Mouse (Mus musculus): ENCODE data around the gene Lce1h. TPM values are rescaled to one million over a fixed set of nuclear protein-coding genes. Genes with fewer than 3 reads are reported as not detected.

The Lce1h gene
- not detected in 2 replicates for polyA plus RNA-seq (2016; fragmentation: Nextera tagmentation; extraction: Ambion mirVana)

GRCm38 (mm10) chr3:92764965-92765364 is at the start of gene Lce1h:
Gene Lce1h, minus strand, starts transcription at chr3:92765065.
- Histone ChIP-seq H3K27me3 (no peaks in the 10 kb centered on the region), H3K4me1 (no peaks in the 10 kb centered on the region), H3K4me2 (replicated peaks) (no peak within 1 kb of the TSS), H3K36me3 (no peaks in the 10 kb centered on the region), H3K4me3 (no peak within 1 kb of the TSS), H3K9ac (no peak within 1 kb of the TSS), H3K27ac (no peak within 1 kb of the TSS), H3K9me3 (replicated peaks) (no peaks in the 10 kb centered on the region)
- 96% methylated on average over 1 of the region's 1 CpGs for WGBS
- no peak for ATAC-seq (ENCODE audit: low FRiP score)

DNA sequence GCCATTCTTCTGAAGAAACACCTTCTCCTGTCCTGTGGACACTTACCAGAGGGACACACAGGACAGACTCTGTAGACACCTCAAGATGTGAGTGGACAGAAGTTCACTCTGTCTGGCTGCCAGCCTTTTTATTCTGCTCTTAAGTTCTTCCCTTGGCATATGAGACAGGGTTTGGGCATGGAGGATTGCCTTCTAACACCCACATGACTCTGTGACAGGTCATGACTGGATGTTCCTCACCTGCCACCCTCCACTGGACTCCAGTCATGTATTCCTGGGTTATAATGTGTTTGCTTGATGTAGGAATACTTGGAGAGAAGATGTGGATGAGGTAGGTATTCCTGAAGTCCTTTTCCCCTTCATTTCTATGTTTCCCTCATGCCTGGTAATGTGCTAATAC is 42.9 kb upstream of the Lce1h start, which contains the start of gene Lce1k:
TSS of gene Lce1k (minus strand) at position 101 of the 400 bp plus-strand sequence.
- Histone ChIP-seq H3K4me2 (replicated peaks) (no peak within 1 kb of the TSS), H3K27ac (no peak within 1 kb of the TSS), H3K36me3 (no peaks in the 10 kb centered on the region), H3K27me3 (no peaks in the 10 kb centered on the region), H3K4me3 (no peak within 1 kb of the TSS), H3K4me1 (no peaks in the 10 kb centered on the region), H3K9ac (no peak within 1 kb of the TSS), H3K9me3 (replicated peaks) (no peaks in the 10 kb centered on the region)
- ATAC-seq (ENCODE audit: low FRiP score) = no peak

DNA sequence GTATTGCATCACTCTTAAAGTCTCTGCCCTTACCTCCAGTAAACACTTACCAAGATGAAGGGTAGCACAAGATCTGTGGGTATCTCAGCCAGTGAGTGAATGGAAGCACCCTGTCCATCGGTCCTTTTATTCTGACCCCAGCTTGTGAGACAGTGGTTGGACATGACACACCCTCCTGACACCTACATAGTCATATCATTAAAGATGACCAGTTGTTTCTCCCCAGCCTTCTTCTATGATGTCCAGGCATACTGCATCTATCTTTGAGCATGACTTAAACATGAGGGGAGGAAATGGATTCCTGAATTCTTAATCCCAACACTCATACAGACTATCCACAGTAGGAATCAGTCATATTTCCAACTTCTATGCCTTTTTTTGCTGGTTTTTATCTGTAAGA is 25.5 kb upstream of the Lce1h start, which contains the start of gene Lce1j:
TSS of gene Lce1j (minus strand) at position 101 of the 400 bp plus-strand sequence.
- no peak for ATAC-seq (ENCODE audit: low FRiP score)
- H3K27me3 ChIP-seq = no peaks in the 10 kb centered on the region
- H3K9me3 ChIP-seq (replicated peaks) = no peaks in the 10 kb centered on the region
- no peak within 1 kb of the TSS for H3K4me2 ChIP-seq (replicated peaks)
- whole genome bisulfite sequencing = 95% methylated on average over 1 of the region's 1 CpGs
- H3K9ac ChIP-seq = no peak within 1 kb of the TSS
- no peak within 1 kb of the TSS for H3K4me3 ChIP-seq
- no peaks in the 10 kb centered on the region for H3K4me1 ChIP-seq
- H3K36me3 ChIP-seq = no peaks in the 10 kb centered on the region
- no peak within 1 kb of the TSS for H3K27ac ChIP-seq

GRCm38 (mm10) chr3:92778799-92779198 is 13.9 kb upstream of the Lce1h start, which contains the start of gene Lce1i:
Gene Lce1i, minus strand, starts transcription at chr3:92778899.
- H3K4me2 ChIP-seq (replicated peaks) = no peak within 1 kb of the TSS

DNA sequence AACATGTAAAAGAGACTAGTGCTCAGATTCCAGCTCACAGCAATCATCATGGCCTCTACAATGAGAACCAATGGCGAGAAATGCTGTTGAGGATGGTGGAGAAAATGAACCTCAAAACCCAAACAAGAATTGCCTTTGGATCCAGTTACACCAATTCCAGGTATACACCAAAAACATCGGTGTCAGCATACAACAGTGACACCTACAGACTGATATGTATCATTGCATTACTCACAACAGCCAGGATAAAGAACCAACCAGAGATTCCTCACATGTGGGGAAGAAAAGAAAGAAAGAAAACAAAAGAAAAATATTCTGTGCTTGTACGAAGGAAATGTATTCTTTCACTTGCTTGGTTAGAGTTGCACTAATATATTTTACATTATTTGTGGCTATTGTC is 6.7 kb upstream of the Lce1h start:
- no peak for ATAC-seq (ENCODE audit: low FRiP score)
- Histone ChIP-seq H3K36me3 (no peaks in the 10 kb centered on the region), H3K4me3 (no peak overlapping the region), H3K27ac (no peak overlapping the region), H3K4me2 (replicated peaks) (no peak overlapping the region), H3K9ac (no peak overlapping the region), H3K9me3 (replicated peaks) (no peaks in the 10 kb centered on the region), H3K4me1 (no peaks in the 10 kb centered on the region), H3K27me3 (no peaks in the 10 kb centered on the region)
- 26% methylated on average over 3 of the region's 3 CpGs for WGBS

More at GRCm38 (mm10) chr3:92778799-92779198, 13.9 kb upstream of the Lce1h start, which contains the start of gene Lce1i:
- Histone ChIP-seq H3K4me1 (no peaks in the 10 kb centered on the region), H3K36me3 (no peaks in the 10 kb centered on the region), H3K9ac (no peak within 1 kb of the TSS), H3K4me3 (no peak within 1 kb of the TSS), H3K27me3 (no peaks in the 10 kb centered on the region), H3K9me3 (replicated peaks) (no peaks in the 10 kb centered on the region), H3K27ac (no peak within 1 kb of the TSS)
- ATAC-seq (ENCODE audit: low FRiP score) = no peak
- WGBS = 86% methylated on average over 1 of the region's 1 CpGs

GRCm38 (mm10) chr3:92753197-92753596 is 11.7 kb downstream of the Lce1h start:
- Histone ChIP-seq H3K27me3 (no peaks in the 10 kb centered on the region), H3K36me3 (no peaks in the 10 kb centered on the region), H3K27ac (no peak overlapping the region), H3K4me1 (no peaks in the 10 kb centered on the region), H3K4me3 (no peak overlapping the region), H3K4me2 (replicated peaks) (no peak overlapping the region), H3K9ac (no peak overlapping the region), H3K9me3 (replicated peaks) (no peaks in the 10 kb centered on the region)
- no peak for ATAC-seq (ENCODE audit: low FRiP score)
- WGBS = 32% methylated on average over 3 of the region's 3 CpGs

DNA sequence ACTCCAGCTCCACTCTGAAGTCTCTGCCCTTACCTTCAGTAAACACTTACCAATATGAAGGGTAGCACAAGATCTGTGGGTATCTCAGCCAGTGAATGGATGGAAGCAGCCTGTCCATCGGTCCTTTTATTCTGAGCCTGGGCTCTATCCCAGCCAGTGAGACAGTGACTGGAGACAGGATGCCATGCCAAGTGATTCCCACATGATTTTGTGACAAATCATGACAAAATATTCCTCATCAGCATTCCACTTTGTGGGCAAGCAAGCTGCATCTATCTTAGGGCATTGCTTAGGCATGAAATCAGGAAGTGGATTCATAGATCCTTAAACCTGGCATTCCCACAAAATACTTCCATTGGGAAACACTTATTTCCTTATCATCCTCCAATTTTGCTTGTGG is 12.6 kb downstream of the Lce1h start, which contains the start of gene Lce1g:
TSS of gene Lce1g (minus strand) at position 101 of the 400 bp plus-strand sequence.
- Histone ChIP-seq H3K27ac (no peak within 1 kb of the TSS), H3K27me3 (no peaks in the 10 kb centered on the region), H3K4me1 (no peaks in the 10 kb centered on the region), H3K9ac (no peak within 1 kb of the TSS), H3K9me3 (replicated peaks) (no peaks in the 10 kb centered on the region), H3K36me3 (no peaks in the 10 kb centered on the region), H3K4me3 (no peak within 1 kb of the TSS), H3K4me2 (replicated peaks) (no peak within 1 kb of the TSS)
- ATAC-seq (ENCODE audit: low FRiP score) = no peak
- WGBS = 85% methylated on average over 1 of the region's 1 CpGs

- Histone ChIP-seq H3K4me1 (no peaks in the 10 kb centered on the region), H3K36me3 (no peaks in the 10 kb centered on the region), H3K4me2 (replicated peaks) (no peak within 1 kb of the TSS), H3K9ac (no peak within 1 kb of the TSS), H3K9me3 (replicated peaks) (no peaks in the 10 kb centered on the region), H3K27me3 (no peaks in the 10 kb centered on the region), H3K27ac (no peak within 1 kb of the TSS), H3K4me3 (no peak within 1 kb of the TSS)
- 88% methylated on average over 1 of the region's 1 CpGs for WGBS
- ATAC-seq (ENCODE audit: low FRiP score) = no peak
These were observed 25.9 kb downstream of the Lce1h start, which contains the start of gene Gm38119 for GRCm38 (mm10) chr3:92738996-92739395. Gene Gm38119, minus strand, starts transcription at chr3:92739096.

DNA sequence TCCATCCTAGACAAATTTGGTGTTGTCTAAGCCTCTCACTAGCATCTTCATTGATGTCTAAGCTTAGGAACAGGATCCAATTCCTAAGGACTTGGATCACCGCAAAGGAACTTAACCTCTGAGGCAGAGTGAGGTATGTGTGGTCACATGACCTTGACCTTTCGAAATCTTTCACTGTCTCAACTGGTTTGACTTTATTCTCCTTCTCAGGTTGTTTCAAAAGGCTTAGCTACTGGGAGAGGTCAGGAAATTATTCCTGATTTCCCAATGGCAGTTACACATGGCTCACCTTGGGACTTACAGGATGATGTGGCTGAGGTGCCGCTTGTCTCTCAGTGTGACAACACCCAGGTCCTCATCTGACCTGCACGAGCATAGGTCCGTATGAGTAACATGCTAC is 42.2 kb downstream of the Lce1h start:
- no peaks in the 10 kb centered on the region for H3K9me3 ChIP-seq (replicated peaks)

DNA sequence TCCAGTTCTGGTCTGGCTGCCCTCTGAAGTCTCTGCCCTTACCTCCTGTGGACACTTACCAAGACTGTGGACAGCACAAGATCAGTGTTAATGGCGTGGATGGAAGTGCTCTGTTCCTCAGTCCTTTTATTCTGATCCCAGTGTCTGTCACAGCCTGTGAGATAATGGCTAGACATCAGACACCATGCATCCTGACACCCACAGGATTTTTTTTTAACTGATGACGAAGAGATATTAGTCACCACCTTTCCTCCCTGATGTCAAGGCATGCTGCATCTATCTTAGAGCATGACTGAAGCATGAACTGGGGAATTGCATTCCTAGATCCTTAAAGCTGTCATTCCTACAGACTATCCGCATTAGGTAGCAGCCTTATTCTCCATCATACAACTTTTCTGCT is 44.6 kb downstream of the Lce1h start, which contains the start of gene Lce1f:
TSS of gene Lce1f (minus strand) at position 101 of the 400 bp plus-strand sequence.
- H3K9me3 ChIP-seq (replicated peaks) = no peaks in the 10 kb centered on the region
- H3K4me1 ChIP-seq = no peaks in the 10 kb centered on the region
- ATAC-seq (ENCODE audit: low FRiP score) = no peak
- H3K27me3 ChIP-seq = no peaks in the 10 kb centered on the region
- no peak within 1 kb of the TSS for H3K9ac ChIP-seq
- H3K36me3 ChIP-seq = no peaks in the 10 kb centered on the region
- H3K4me3 ChIP-seq = no peak within 1 kb of the TSS
- no peak within 1 kb of the TSS for H3K27ac ChIP-seq
- H3K4me2 ChIP-seq (replicated peaks) = no peak within 1 kb of the TSS
- WGBS = 89% methylated on average over 3 of the region's 3 CpGs

More for the DNA sequence above, 42.2 kb downstream of the Lce1h start:
- H3K9ac ChIP-seq = no peak overlapping the region
- H3K27me3 ChIP-seq = no peaks in the 10 kb centered on the region
- H3K4me1 ChIP-seq = no peaks in the 10 kb centered on the region
- no peak overlapping the region for H3K4me3 ChIP-seq
- 91% methylated on average over 5 of the region's 5 CpGs for WGBS
- H3K27ac ChIP-seq = no peak overlapping the region
- no peaks in the 10 kb centered on the region for H3K36me3 ChIP-seq
- no peak overlapping the region for H3K4me2 ChIP-seq (replicated peaks)
- no peak for ATAC-seq (ENCODE audit: low FRiP score)

DNA sequence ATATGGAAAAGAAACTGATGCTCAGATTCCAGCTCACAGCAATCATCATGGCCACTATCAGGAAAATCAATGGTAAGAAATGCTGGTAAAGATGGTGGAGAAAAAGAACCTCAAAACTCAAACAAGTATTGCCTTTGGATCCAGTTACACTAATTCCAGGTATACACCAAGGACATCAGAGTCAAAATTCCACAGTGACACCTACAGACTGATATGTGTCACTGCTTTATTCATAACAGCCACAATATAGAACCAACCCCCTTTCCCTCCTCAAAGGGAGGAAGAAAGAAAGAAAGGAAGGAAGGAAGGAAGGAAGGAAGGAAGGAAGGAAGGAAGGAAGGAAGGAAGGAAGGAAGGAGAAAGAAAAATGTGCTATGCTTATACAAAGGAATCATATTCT is 49.7 kb downstream of the Lce1h start:
- H3K36me3 ChIP-seq = no peaks in the 10 kb centered on the region
- H3K27ac ChIP-seq = no peak overlapping the region
- no peaks in the 10 kb centered on the region for H3K9me3 ChIP-seq (replicated peaks)
- H3K4me2 ChIP-seq (replicated peaks) = no peak overlapping the region
- H3K27me3 ChIP-seq = no peaks in the 10 kb centered on the region
- H3K4me3 ChIP-seq = no peak overlapping the region
- ATAC-seq (ENCODE audit: low FRiP score) = no peak
- H3K9ac ChIP-seq = no peak overlapping the region
- H3K4me1 ChIP-seq = no peaks in the 10 kb centered on the region

All from hindbrain, embryonic 12.5 days (tissue).